Mouse (Mus musculus) intestine, embryonic 16.5 days (tissue): ENCODE data around the gene Gm12845. TPM values are rescaled to one million over a fixed set of nuclear protein-coding genes. Genes with fewer than 3 reads are reported as not detected.

ENCODE experiments used
- polyA plus RNA-seq: library from polyadenylated mRNA; unstranded; fragments of >200 nt; fragmentation: Nextera tagmentation; extraction: Ambion mirVana; gene quantifications from 2 replicates; pipeline ENCODE4 v1.2.1, GENCODE M21; 2015

Gm12845 gene
- polyA plus RNA-seq, 1 experiment from 2014 or later = not detected

Other genes with a start within 250 kb of the Gm12845 start
- gene Rnf220, start 227.4 kb upstream of the Gm12845 start, polyA plus RNA-seq = 49.0 and 55.4 TPM in 2 replicates
- gene Eri3, start 174.0 kb upstream of the Gm12845 start, polyA plus RNA-seq = 90.6 and 94.4 TPM in 2 replicates
- gene Dmap1, start 42.1 kb upstream of the Gm12845 start, polyA plus RNA-seq = 40.7 and 45.0 TPM in 2 replicates
- not detected in 2 replicates for gene Klf17, start 41.2 kb downstream of the Gm12845 start, polyA plus RNA-seq
- gene Slc6a9, start 110.1 kb downstream of the Gm12845 start, polyA plus RNA-seq = 10.1 and 10.8 TPM in 2 replicates
- 0.66 and 0.86 TPM in 2 replicates for gene Ccdc24, start 148.1 kb downstream of the Gm12845 start, polyA plus RNA-seq
- 10.5 and 11.1 TPM in 2 replicates for gene B4galt2, start 159.1 kb downstream of the Gm12845 start, polyA plus RNA-seq
- 345 and 371 TPM in 2 replicates for gene Atp6v0b, start 162.9 kb downstream of the Gm12845 start, polyA plus RNA-seq
- gene Dph2, start 167.6 kb downstream of the Gm12845 start, polyA plus RNA-seq = 17.1 and 19.4 TPM in 2 replicates
- 31.1 and 37.4 TPM in 2 replicates for gene Ipo13, start 190.6 kb downstream of the Gm12845 start, polyA plus RNA-seq
- 3.7 and 5.2 TPM in 2 replicates for gene Artn, start 205.4 kb downstream of the Gm12845 start, polyA plus RNA-seq